Mouse (Mus musculus) cortical plate, adult 2 months (tissue): Measurements from ENCODE around the gene Hsd17b7.

Experiments
- CTCF ChIP-seq: fragments of 200-500 bp; IDR thresholded peaks from 2 replicates; pipeline ENCODE4 v1.5.1; 2011; ENCODE audit warnings: mild to moderate bottlenecking, control low read depth, low read length; ENCODE audit not compliant: insufficient read depth; ENCODE audit errors: extremely low read depth
- POLR2A ChIP-seq: fragments of 200-500 bp; IDR thresholded peaks from 2 replicates; pipeline ENCODE4 v1.6.1; 2011; ENCODE audit warnings: mild to moderate bottlenecking, low read length, control low read depth; ENCODE audit not compliant: insufficient read depth; ENCODE audit errors: extremely low read depth

DNA sequence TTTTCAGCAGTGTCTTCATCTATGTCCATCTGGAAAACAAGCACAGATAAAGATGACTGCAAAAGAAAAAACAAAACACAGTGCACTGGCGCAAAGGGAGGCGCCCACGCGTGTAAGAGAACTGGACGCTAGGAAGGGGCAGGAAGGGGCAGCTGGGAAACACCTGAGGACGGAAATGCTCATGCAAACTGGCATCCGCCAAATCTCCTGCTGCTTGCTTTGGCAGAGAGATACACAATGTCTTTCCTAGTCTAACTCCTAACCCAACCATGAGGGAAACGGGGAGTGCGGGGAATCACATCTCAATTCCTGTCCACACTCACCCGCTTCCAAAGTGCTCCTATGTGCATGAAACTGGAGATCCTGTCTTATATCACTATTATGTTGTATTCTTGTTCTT lies 15.9 kb downstream of the Hsd17b7 start:
- TF ChIP-seq CTCF (no peak), POLR2A (no peak)
